8 mouse cellular contexts compared by ENCODE assay signal in genomic region chr6:55452381-55452780, GRCm38 (mm10). TPM values are rescaled to one million over a fixed set of nuclear protein-coding genes. Genes with fewer than 3 reads are reported as not detected.
DNase-seq lines count a peak whose midpoint lies in the region; ATAC-seq and TF ChIP-seq lines count a peak whose summit lies in the region.

No protein-coding gene starts in this region.

- peak overlapping the region; percentile 87 for H3K4me2 ChIP-seq in lung, embryonic 14.5 days
- peak overlapping the region; percentile 97 for H3K4me2 ChIP-seq in forebrain, embryonic 12.5 days
- H3K4me2 ChIP-seq in intestine, embryonic 16.5 days (ENCODE audit: low read depth, low read length) = peak overlapping the region; percentile 82
- H3K4me2 ChIP-seq in neural tube, embryonic 15.5 days = peak overlapping the region; percentile 83

- no peak overlapping the region for H3K27ac ChIP-seq in lung, embryonic 14.5 days (ENCODE audit: low read depth)
- H3K27ac ChIP-seq in forebrain, embryonic 12.5 days = peak overlapping the region; percentile 71
- peak overlapping the region; percentile 21; the same call in 1 of the 2 replicates for H3K27ac ChIP-seq in intestine, embryonic 16.5 days (ENCODE audit: low read length)
- peak overlapping the region; percentile 93 for H3K27ac ChIP-seq in neural tube, embryonic 15.5 days (replicated peaks)

- ATAC-seq in lung, embryonic 14.5 days (ENCODE audit: insufficient read depth) = peak; percentile 39; the same call in 1 of the 2 replicates
- no peak; the same call in 1 of the 2 replicates for ATAC-seq in forebrain, embryonic 12.5 days (ENCODE audit: low FRiP score)
- ATAC-seq in intestine, embryonic 16.5 days = peak; percentile 34; the same call in 1 of the 2 replicates
- peak; percentile 58 for ATAC-seq in neural tube, embryonic 15.5 days (ENCODE audit: low FRiP score)

- no peaks in the 10 kb centered on the region for H3K36me3 ChIP-seq in lung, embryonic 14.5 days (ENCODE audit: insufficient read depth)
- no peaks in the 10 kb centered on the region for H3K36me3 ChIP-seq in forebrain, embryonic 12.5 days (replicated peaks)
- no peaks in the 10 kb centered on the region for H3K36me3 ChIP-seq in intestine, embryonic 16.5 days (ENCODE audit: control insufficient read depth, insufficient read depth, low read length)
- no peaks in the 10 kb centered on the region for H3K36me3 ChIP-seq in neural tube, embryonic 15.5 days

- peak overlapping the region; percentile 35; the same call in 1 of the 2 replicates for H3K9ac ChIP-seq in lung, embryonic 14.5 days
- H3K9ac ChIP-seq in forebrain, embryonic 12.5 days = peak overlapping the region; percentile 77
- peak overlapping the region; percentile 61 for H3K9ac ChIP-seq in intestine, embryonic 16.5 days (ENCODE audit: low read depth, low read length)
- peak overlapping the region; percentile 90 for H3K9ac ChIP-seq in neural tube, embryonic 15.5 days (replicated peaks)

- H3K9me3 ChIP-seq in lung, embryonic 14.5 days (ENCODE audit: low read depth, low read length) = no peaks in the 10 kb centered on the region
- H3K9me3 ChIP-seq in forebrain, embryonic 12.5 days = no peaks in the 10 kb centered on the region
- no peaks in the 10 kb centered on the region for H3K9me3 ChIP-seq in intestine, embryonic 16.5 days (ENCODE audit: control insufficient read depth, low read length)
- no peaks in the 10 kb centered on the region for H3K9me3 ChIP-seq in neural tube, embryonic 15.5 days (replicated peaks)

- peaks cover 42% of the 10 kb centered on the region for H3K27me3 ChIP-seq in lung, embryonic 14.5 days (ENCODE audit: insufficient read depth, low read length)
- peaks cover 54% of the 10 kb centered on the region for H3K27me3 ChIP-seq in forebrain, embryonic 12.5 days
- H3K27me3 ChIP-seq in intestine, embryonic 16.5 days (replicated peaks; ENCODE audit: control insufficient read depth, insufficient read depth, low read length) = peaks cover 28% of the 10 kb centered on the region
- H3K27me3 ChIP-seq in neural tube, embryonic 15.5 days (replicated peaks) = no peaks in the 10 kb centered on the region

- DNase-seq in lung, embryonic 14.5 days = no peak
- DNase-seq in lung, postnatal 4 days = no peak
- DNase-seq in adrenal gland, postnatal 10 days = no peak
- no peak for DNase-seq in Muller cell, postnatal 12 days (ENCODE audit: inconsistent ontology term)
- no peak for DNase-seq in c-Kit-positive CD71-positive TER-119-positive erythroid progenitor cells, embryonic 14.5 days (ENCODE audit: low spot score)

- H3K4me1 ChIP-seq in lung, embryonic 14.5 days (ENCODE audit: insufficient read depth) = no peaks in the 10 kb centered on the region
- peaks cover 53% of the 10 kb centered on the region for H3K4me1 ChIP-seq in forebrain, embryonic 12.5 days
- 0 out of 2 replicates have a peak, but pooled peaks cover 9% of the 10 kb centered on the region for H3K4me1 ChIP-seq in intestine, embryonic 16.5 days (ENCODE audit: control insufficient read depth, insufficient read depth, low read length)
- H3K4me1 ChIP-seq in neural tube, embryonic 15.5 days = peaks cover 59% of the 10 kb centered on the region

- no peak for TF ChIP-seq CTCF in lung, embryonic 14.5 days (IDR thresholded peaks at IDR 0.05; ENCODE audit: low read depth)

- 1% methylated on average over 24 of the region's 24 CpGs for WGBS in lung, embryonic 14.5 days
- under 1% methylated on average over 24 of the region's 24 CpGs for WGBS in forebrain, embryonic 12.5 days
- under 1% methylated on average over 24 of the region's 24 CpGs for WGBS in intestine, embryonic 16.5 days
- under 1% methylated on average over 24 of the region's 24 CpGs for WGBS in neural tube, embryonic 15.5 days

- H3K4me3 ChIP-seq in lung, embryonic 14.5 days (ENCODE audit: low read depth, low read length) = peak overlapping the region; percentile 45
- H3K4me3 ChIP-seq in forebrain, embryonic 12.5 days (replicated peaks) = peak overlapping the region; percentile 62
- H3K4me3 ChIP-seq in intestine, embryonic 16.5 days (ENCODE audit: low read length) = peak overlapping the region; percentile 54
- peak overlapping the region; percentile 75 for H3K4me3 ChIP-seq in neural tube, embryonic 15.5 days (replicated peaks)

RNA-seq across cellular contexts. Expression of gene Adcyap1r1, which starts 0.6 kb away (rescaled TPM):
- 0.60 and 0.61 TPM in 2 replicates for polyA plus RNA-seq in lung, embryonic 14.5 days (2014; fragmentation: Nextera tagmentation; extraction: Ambion mirVana)
- polyA plus RNA-seq in forebrain, embryonic 12.5 days (2016; fragmentation: Nextera tagmentation; extraction: Ambion mirVana) = 13.4 and 15.7 TPM in 2 replicates
- 3.8 and 4.4 TPM in 2 replicates for polyA plus RNA-seq in intestine, embryonic 16.5 days (2015; fragmentation: Nextera tagmentation; extraction: Ambion mirVana)
- 51.1 and 55.5 TPM in 2 replicates for polyA plus RNA-seq in neural tube, embryonic 15.5 days (2015; fragmentation: Nextera tagmentation; extraction: Ambion mirVana)
- total RNA-seq in adrenal gland, postnatal 10 days (2021) = 10 to 100 TPM; 28.8 to 37.0 TPM

Comparison
In these comparisons a context has a peak if more than half of its experiments do, and no peak if none do; other contexts are left out.
1. H3K9ac ChIP-seq: peak in every context shown above with its lines; median percentile 90 in neural tube, embryonic 15.5 days; 77 in forebrain, embryonic 12.5 days; 61 in intestine, embryonic 16.5 days; 35 in lung, embryonic 14.5 days.